Comparison of ENCODE assay signal across 18 mouse cellular contexts in the genomic region with DNA sequence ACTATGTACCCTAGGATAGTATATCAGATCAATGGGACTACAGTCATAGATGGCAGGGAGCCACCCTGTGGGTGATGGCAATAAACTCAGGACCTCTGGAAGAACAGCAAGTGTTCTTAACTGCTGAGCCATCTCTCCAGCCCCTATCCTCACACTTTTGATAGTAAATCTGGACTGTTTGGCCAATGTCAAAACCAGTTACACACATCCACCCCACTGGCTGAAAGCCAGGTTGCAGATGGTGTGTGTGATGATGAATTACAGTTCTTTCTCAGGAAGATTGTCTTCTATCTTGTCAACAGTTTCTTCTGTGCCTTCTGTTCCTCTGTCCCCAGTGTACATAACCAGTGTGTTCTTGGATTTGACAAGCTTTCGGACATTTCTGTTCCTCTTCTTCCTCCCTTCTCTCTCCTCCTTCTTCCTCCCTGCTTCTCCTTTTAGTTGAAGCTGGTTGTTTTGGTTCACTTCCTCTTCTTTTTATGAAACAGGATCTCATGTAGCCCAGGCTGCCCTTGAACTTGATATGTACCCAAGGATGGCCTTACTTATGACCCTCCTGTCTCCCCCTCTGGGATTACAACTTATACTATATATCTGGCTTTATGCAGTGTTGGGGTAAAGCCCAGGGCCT.
DNase-seq lines count a peak whose midpoint lies in the region; ATAC-seq and TF ChIP-seq lines count a peak whose summit lies in the region.
"Had no signal": no experiment of that assay in that cellular context is flagged by ENCODE, and none has a peak within 500 bp of the region (broad histone marks: within the 10 kb centered on the region; RNA-seq: fewer than 3 reads in every experiment).

No protein-coding gene starts in this region.

- no peak overlapping the region for H3K4me2 ChIP-seq in lung, embryonic 14.5 days
- H3K4me2 ChIP-seq in intestine, postnatal 0 days (replicated peaks; ENCODE audit: low read depth): no peak overlapping the region
- H3K4me2 ChIP-seq: embryonic facial prominence, embryonic 13.5 days; forebrain, embryonic 12.5 days; heart, embryonic 12.5 days; hindbrain, embryonic 15.5 days had no signal

- H3K27me3 ChIP-seq in lung, embryonic 14.5 days (ENCODE audit: insufficient read depth, low read length): no peaks in the 10 kb centered on the region
- no peaks in the 10 kb centered on the region for H3K27me3 ChIP-seq in intestine, postnatal 0 days (replicated peaks; ENCODE audit: control insufficient read depth, insufficient read depth, low read length)
- H3K27me3 ChIP-seq: embryonic facial prominence, embryonic 13.5 days; forebrain, embryonic 12.5 days; heart, embryonic 12.5 days; hindbrain, embryonic 15.5 days; Patski had no signal

- H3K9me3 ChIP-seq in lung, embryonic 14.5 days (ENCODE audit: low read depth, low read length): no peaks in the 10 kb centered on the region
- no peaks in the 10 kb centered on the region for H3K9me3 ChIP-seq in intestine, postnatal 0 days (ENCODE audit: control insufficient read depth)
- H3K9me3 ChIP-seq: embryonic facial prominence, embryonic 13.5 days; forebrain, embryonic 12.5 days; heart, embryonic 12.5 days; hindbrain, embryonic 15.5 days had no signal

- TF ChIP-seq POLR2A in brain, embryonic 14.5 days (IDR thresholded peaks at IDR 0.05; ENCODE audit: borderline replicate concordance, extremely low read depth, insufficient read depth, insufficient read length, poor library complexity, severe bottlenecking): no peak

- H3K36me3 ChIP-seq in lung, embryonic 14.5 days (ENCODE audit: insufficient read depth): no peaks in the 10 kb centered on the region
- no peaks in the 10 kb centered on the region for H3K36me3 ChIP-seq in intestine, postnatal 0 days (ENCODE audit: control insufficient read depth, insufficient read depth)
- H3K36me3 ChIP-seq: embryonic facial prominence, embryonic 13.5 days; forebrain, embryonic 12.5 days; heart, embryonic 12.5 days; hindbrain, embryonic 15.5 days had no signal

- ATAC-seq in lung, embryonic 14.5 days (ENCODE audit: insufficient read depth): no peak
- peak; percentile 68 for ATAC-seq in megakaryocyte progenitor cell, adult 5-6 weeks (replicated peaks; ENCODE audit: poor library complexity)
- ATAC-seq in intestine, postnatal 0 days: no peak
- ATAC-seq: activated CD4-positive, CD25-positive, alpha-beta regulatory T cell, adult 4 months; forebrain, embryonic 16.5 days; Patski had no signal

- no peak overlapping the region for H3K27ac ChIP-seq in lung, embryonic 14.5 days (ENCODE audit: low read depth)
- H3K27ac ChIP-seq in intestine, postnatal 0 days (ENCODE audit: low read depth, low read length): no peak overlapping the region
- H3K27ac ChIP-seq: embryonic facial prominence, embryonic 13.5 days; forebrain, embryonic 12.5 days; hindbrain, embryonic 15.5 days had no signal

- TF ChIP-seq CTCF in lung, embryonic 14.5 days (IDR thresholded peaks at IDR 0.05; ENCODE audit: low read depth): no peak
- no peak for TF ChIP-seq CTCF in brain, embryonic 14.5 days (IDR thresholded peaks at IDR 0.05; ENCODE audit: borderline replicate concordance, extremely low read depth, insufficient read depth, insufficient read length)
- TF ChIP-seq CTCF in intestine, postnatal 0 days (IDR thresholded peaks at IDR 0.05; ENCODE audit: low read depth): no peak

- 67% methylated on average over 1 of the region's 1 CpGs for whole genome bisulfite sequencing in lung, embryonic 14.5 days
- WGBS in intestine, postnatal 0 days: 72% methylated on average over 1 of the region's 1 CpGs

- no peak overlapping the region for H3K9ac ChIP-seq in lung, embryonic 14.5 days
- H3K9ac ChIP-seq in intestine, postnatal 0 days (ENCODE audit: low read depth, low read length): no peak overlapping the region
- H3K9ac ChIP-seq: embryonic facial prominence, embryonic 13.5 days; forebrain, embryonic 12.5 days; heart, embryonic 12.5 days; hindbrain, embryonic 15.5 days had no signal

- peak; percentile 44 to 51 for DNase-seq in cerebellum, postnatal 10 days
- no peak for DNase-seq in cerebellum, postnatal 25 days
- DNase-seq in lung, embryonic 14.5 days: peak; percentile 53
- DNase-seq in lung, postnatal 36 days: no peak
- peak; percentile 6 for DNase-seq in brain, embryonic 14.5 days (ENCODE audit: low read depth)
- DNase-seq in thymus, postnatal 25 days: no peak
- DNase-seq: adrenal gland, adult 2 months; cerebellum, adult 2 months; gastrocnemius, postnatal 10 days had no signal

- no peak overlapping the region for H3K4me3 ChIP-seq in lung, embryonic 14.5 days (ENCODE audit: low read depth, low read length)
- no peak overlapping the region for H3K4me3 ChIP-seq in intestine, postnatal 0 days (ENCODE audit: low read depth, low read length)
- H3K4me3 ChIP-seq: embryonic facial prominence, embryonic 13.5 days; forebrain, embryonic 12.5 days; heart, embryonic 12.5 days; hindbrain, embryonic 15.5 days had no signal

- 0 out of 2 replicates have a peak, but pooled peaks cover 3% of the 10 kb centered on the region for H3K4me1 ChIP-seq in lung, embryonic 14.5 days (ENCODE audit: insufficient read depth)
- H3K4me1 ChIP-seq in intestine, postnatal 0 days (replicated peaks; ENCODE audit: control insufficient read depth, insufficient read depth, low read length): no peaks in the 10 kb centered on the region; the same call in 1 of the 2 replicates
- H3K4me1 ChIP-seq: embryonic facial prominence, embryonic 13.5 days; forebrain, embryonic 12.5 days; heart, embryonic 12.5 days; hindbrain, embryonic 15.5 days had no signal

Comparison
In these comparisons a context has a peak if more than half of its experiments do, and no peak if none do; other contexts are left out.
1. DNase-seq: peak in cerebellum, postnatal 10 days (2 of 2), lung, embryonic 14.5 days (single experiment) and brain, embryonic 14.5 days (single experiment); none in cerebellum, postnatal 25 days (0 of 2), lung, postnatal 36 days (single experiment) and thymus, postnatal 25 days (single experiment).